Mouse (Mus musculus) adrenal gland, postnatal 36 days (tissue): Measurements from ENCODE around the gene Cr2. TPM values are rescaled to one million over a fixed set of nuclear protein-coding genes. Genes with fewer than 3 reads are reported as not detected.
A peak's percentile ranks its signal among the peaks of the same experiment; 100 is the strongest.
"Not testable (repeated sequence)": the region's sequence is repeated elsewhere in the genome, so short reads cannot be mapped to it uniquely, and the experiment has no call there.

Experiments used
- DNase-seq, 2 experiments: peaks; one replicate each; pipeline ENCODE4 v3.0.0; 2021; ENCODE audit warnings: mixed read lengths in 1 of 2
- long read RNA-seq, 2 experiments: library from polyadenylated mRNA; stranded (forward); transcript quantifications; one replicate each; pipeline ENCODE4 v2.0.0; 2021; ENCODE audit warnings: borderline sequencing depth in 2 of 2
- total RNA-seq, 2 experiments: library from RNA; stranded (reverse); gene quantifications; 2 replicates each; pipeline ENCODE4 v1.2.3; 2021

Gene Cr2
- total RNA-seq = under 1 TPM; 0.17 to 0.46 TPM
- long read RNA-seq, experiment 1 = 0 reads
- long read RNA-seq, experiment 2 = 0 reads

- peak; percentile 24 to 45 for DNase-seq
Measured at GRCm38 (mm10) chr1:195175980-195176931, at the start of gene Cr2. Gene Cr2 (minus strand): TSS chr1:195176716.

GRCm38 (mm10) chr1:195221781-195222180 is 45.3 kb upstream of the Cr2 start:
- DNase-seq = no peak

- not testable (repeated sequence) for DNase-seq
Measured at GRCm38 (mm10) chr1:195212851-195213250, 36.3 kb upstream of the Cr2 start.

- no peak for DNase-seq
Measured at GRCm38 (mm10) chr1:195184746-195185145, 8.2 kb upstream of the Cr2 start.

GRCm38 (mm10) chr1:195164996-195165755 is 11.3 kb downstream of the Cr2 start:
- DNase-seq = no peak

GRCm38 (mm10) chr1:195132070-195132469 is 44.4 kb downstream of the Cr2 start:
- peak in 1 of 2 experiments; percentile 7 for DNase-seq

GRCm38 (mm10) chr1:195131675-195132015 is 44.9 kb downstream of the Cr2 start:
- DNase-seq = no peak

- peak; percentile 93 to 94 for DNase-seq
Measured at GRCm38 (mm10) chr1:195130953-195131674, 45.4 kb downstream of the Cr2 start, which contains the start of gene Cr1l. Gene Cr1l (minus strand): TSS chr1:195131586.

GRCm38 (mm10) chr1:195130479-195130878 is 46.0 kb downstream of the Cr2 start:
- DNase-seq = no peak

- no peak for DNase-seq
Measured at GRCm38 (mm10) chr1:195129867-195130266, 46.6 kb downstream of the Cr2 start.

- no peak for DNase-seq
Measured at GRCm38 (mm10) chr1:195114414-195114813, 62.1 kb downstream of the Cr2 start.

- no peak for DNase-seq
Measured at GRCm38 (mm10) chr1:195113621-195114020, 62.9 kb downstream of the Cr2 start.

- no peak for DNase-seq
Measured at GRCm38 (mm10) chr1:195100693-195101092, 75.8 kb downstream of the Cr2 start.

GRCm38 (mm10) chr1:195098004-195098403 is 78.5 kb downstream of the Cr2 start:
- no peak for DNase-seq

GRCm38 (mm10) chr1:195092220-195092720 is 84.2 kb downstream of the Cr2 start, which contains the start of gene Cd46:
Gene Cd46 (minus strand): TSS chr1:195092249.
- DNase-seq = peak; percentile 89

- DNase-seq = no peak
Measured at GRCm38 (mm10) chr1:195091699-195092219, 84.8 kb downstream of the Cr2 start.

Other genes starting within 250 kb of the Cr2 start
- gene Cd34, start 237.9 kb downstream of the Cr2 start, total RNA-seq = 10 to 100 TPM; 45.0 to 62.8 TPM
- gene Cd46, start 84.5 kb downstream of the Cr2 start, total RNA-seq = 1 to 10 TPM; 1.3 to 2.0 TPM
- 10 to 100 TPM; 71.6 to 86.7 TPM for gene Cr1l, start 45.1 kb downstream of the Cr2 start, total RNA-seq